Mouse (Mus musculus) lung, postnatal 0 days (tissue): ENCODE data around the gene Cpeb2.

ENCODE experiments used
- CTCF ChIP-seq: IDR thresholded peaks from 2 replicates; pipeline ENCODE4 v1.5.1; 2016; ENCODE audit warnings: antibody characterized with exemption, mild to moderate bottlenecking
- EP300 ChIP-seq: IDR thresholded peaks from 2 replicates; pipeline ENCODE4 v1.6.1; 2016; ENCODE audit warnings: antibody characterized with exemption, mild to moderate bottlenecking, control low read depth

DNA sequence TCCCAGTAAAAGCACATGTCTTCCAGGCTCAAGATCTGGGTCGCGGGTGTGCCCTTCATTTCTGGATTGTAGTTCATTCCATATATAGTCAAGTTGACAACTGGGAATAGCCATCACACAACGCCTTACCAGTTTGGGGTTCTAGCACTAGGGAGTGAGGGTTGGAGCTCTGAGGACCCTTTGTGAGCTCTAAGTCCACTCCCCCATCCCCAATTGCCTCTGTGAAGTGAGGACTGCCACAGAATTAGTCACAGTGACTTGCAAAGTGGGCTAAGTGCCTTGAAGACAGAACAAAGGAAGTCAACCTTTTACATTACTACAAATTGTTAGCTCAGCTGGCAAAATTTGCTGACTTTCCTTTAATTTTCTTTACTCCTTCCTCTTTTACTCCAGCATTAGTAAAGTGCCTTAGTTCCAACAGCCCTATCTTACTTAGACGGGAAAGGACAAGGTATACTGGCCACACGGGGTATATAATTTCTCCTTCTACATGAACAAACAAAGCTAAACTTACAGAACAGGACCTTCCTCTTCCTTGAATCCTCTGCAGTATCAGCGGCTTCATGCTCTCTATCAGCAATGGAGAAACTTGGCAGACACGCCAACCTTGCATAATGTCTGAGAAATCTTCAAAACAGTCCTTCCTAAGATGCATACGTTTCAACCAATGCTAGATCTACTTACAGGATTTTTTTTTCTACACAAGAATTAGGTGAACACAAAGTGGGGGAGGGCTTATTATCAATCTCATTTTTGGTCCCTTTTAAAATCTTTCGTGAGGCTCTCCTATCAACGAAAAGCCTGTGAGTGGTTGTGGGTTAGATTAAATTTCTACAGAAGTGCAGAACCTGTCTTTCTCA, 14.8 kb upstream of the Cpeb2 start:
- TF ChIP-seq CTCF (no peak), EP300 (no peak)
